Mouse (Mus musculus) megakaryocyte, embryonic 14.5 days (primary cell): ENCODE data around the gene Thoc3. TPM values are rescaled to one million over a fixed set of nuclear protein-coding genes. Genes with fewer than 3 reads are reported as not detected.

Source experiments
- H3K27me3 ChIP-seq: replicated peaks from 2 replicates; pipeline ENCODE3; 2012; ENCODE audit warnings: inconsistent platforms
- H3K36me3 ChIP-seq: replicated peaks from 2 replicates; pipeline ENCODE3; 2012; ENCODE audit warnings: low read length, inconsistent platforms, mixed read lengths
- H3K4me1 ChIP-seq: 2 replicates; pipeline ENCODE4 v1.6.1; 2012; ENCODE audit warnings: inconsistent platforms
- H3K4me3 ChIP-seq: replicated peaks from 2 replicates; pipeline ENCODE3; 2012; ENCODE audit warnings: moderate library complexity, mild to moderate bottlenecking, inconsistent platforms
- H3K9me3 ChIP-seq: 2 replicates; pipeline ENCODE4 v1.6.1; 2012; ENCODE audit warnings: inconsistent platforms
- FLI1 ChIP-seq: IDR thresholded peaks from 2 replicates; pipeline ENCODE4 v1.6.1; 2012; ENCODE audit warnings: low read length, inconsistent platforms, mixed read lengths
- GATA1 ChIP-seq: IDR thresholded peaks from 3 replicates; pipeline ENCODE4 v1.6.1; 2012; ENCODE audit warnings: mixed read lengths, low read length, inconsistent platforms, borderline replicate concordance
- polyA plus RNA-seq: library from polyadenylated mRNA; stranded (reverse); fragments of >175 nt; gene quantifications from 2 replicates; pipeline ENCODE4 v1.2.3, GENCODE M21; 2012; ENCODE audit warnings: low replicate concordance; ENCODE audit not compliant: insufficient read depth

Gene Thoc3
- polyA plus RNA-seq, 1 experiment, result 77.1 TPM

GRCm38 (mm10) chr13:54446686-54447495 lies 21.8 kb downstream of the Thoc3 start:
- H3K4me1 ChIP-seq, result peaks cover 27% of the 10 kb centered on the region
- no peaks in the 10 kb centered on the region for H3K36me3 ChIP-seq
- peaks cover 10% of the 10 kb centered on the region for H3K9me3 ChIP-seq
- peaks cover 40% of the 10 kb centered on the region for H3K27me3 ChIP-seq
- TF ChIP-seq FLI1 (no peak), GATA1 (no peak)
- peak overlapping the region; percentile 89 for H3K4me3 ChIP-seq

GRCm38 (mm10) chr13:54443693-54444092 lies 25.0 kb downstream of the Thoc3 start:
- Histone ChIP-seq H3K4me1 (peaks cover 24% of the 10 kb centered on the region), H3K4me3 (no peak overlapping the region), H3K36me3 (no peaks in the 10 kb centered on the region), H3K9me3 (peaks cover 19% of the 10 kb centered on the region), H3K27me3 (peaks cover 58% of the 10 kb centered on the region)
- TF ChIP-seq GATA1, result no peak
- no peak for TF ChIP-seq FLI1

GRCm38 (mm10) chr13:54439912-54440311 lies 28.7 kb downstream of the Thoc3 start:
- Histone ChIP-seq H3K27me3 (peaks cover 57% of the 10 kb centered on the region), H3K4me1 (peaks cover 6% of the 10 kb centered on the region; the same call in 1 of the 2 replicates), H3K36me3 (no peaks in the 10 kb centered on the region), H3K4me3 (no peak overlapping the region), H3K9me3 (peaks cover 19% of the 10 kb centered on the region)
- TF ChIP-seq GATA1, result no peak

- H3K36me3 ChIP-seq, result no peaks in the 10 kb centered on the region
- TF ChIP-seq FLI1 (no peak), GATA1 (no peak)
- peaks cover 56% of the 10 kb centered on the region for H3K27me3 ChIP-seq
Measured at GRCm38 (mm10) chr13:54438814-54439213, 29.8 kb downstream of the Thoc3 start.

GRCm38 (mm10) chr13:54437083-54437482 lies 31.6 kb downstream of the Thoc3 start:
- H3K9me3 ChIP-seq, result peaks cover 14% of the 10 kb centered on the region
- H3K36me3 ChIP-seq, result no peaks in the 10 kb centered on the region
- H3K27me3 ChIP-seq, result peaks cover 47% of the 10 kb centered on the region
- no peak overlapping the region for H3K4me3 ChIP-seq
- no peaks in the 10 kb centered on the region; the same call in 1 of the 2 replicates for H3K4me1 ChIP-seq
- TF ChIP-seq GATA1 (no peak), FLI1 (no peak)

More at GRCm38 (mm10) chr13:54438814-54439213, 29.8 kb downstream of the Thoc3 start:
- Histone ChIP-seq H3K4me1 (no peaks in the 10 kb centered on the region), H3K9me3 (peaks cover 20% of the 10 kb centered on the region), H3K4me3 (no peak overlapping the region)

- peaks cover 10% of the 10 kb centered on the region for H3K9me3 ChIP-seq
- H3K4me1 ChIP-seq, result no peaks in the 10 kb centered on the region; the same call in 1 of the 2 replicates
- H3K27me3 ChIP-seq, result peaks cover 46% of the 10 kb centered on the region
- H3K4me3 ChIP-seq, result no peak overlapping the region
- no peak for TF ChIP-seq GATA1
- no peak for TF ChIP-seq FLI1
- H3K36me3 ChIP-seq, result no peaks in the 10 kb centered on the region
Measured at GRCm38 (mm10) chr13:54436666-54437065, 32.0 kb downstream of the Thoc3 start.

- no peak overlapping the region for H3K4me3 ChIP-seq
- H3K27me3 ChIP-seq, result peaks cover 19% of the 10 kb centered on the region
- TF ChIP-seq GATA1, result no peak
- no peak for TF ChIP-seq FLI1
- no peaks in the 10 kb centered on the region for H3K36me3 ChIP-seq
- peaks cover 9% of the 10 kb centered on the region for H3K9me3 ChIP-seq
- H3K4me1 ChIP-seq, result peaks cover 4% of the 10 kb centered on the region; the same call in 1 of the 2 replicates
Measured at GRCm38 (mm10) chr13:54431161-54431560, 37.5 kb downstream of the Thoc3 start.

GRCm38 (mm10) chr13:54430051-54430450 lies 38.6 kb downstream of the Thoc3 start:
- Histone ChIP-seq H3K9me3 (peaks cover 9% of the 10 kb centered on the region), H3K4me3 (no peak overlapping the region), H3K4me1 (peaks cover 10% of the 10 kb centered on the region), H3K36me3 (no peaks in the 10 kb centered on the region), H3K27me3 (peaks cover 17% of the 10 kb centered on the region)
- TF ChIP-seq GATA1 (no peak), FLI1 (no peak)

GRCm38 (mm10) chr13:54428771-54429170 lies 39.9 kb downstream of the Thoc3 start:
- H3K36me3 ChIP-seq, result no peaks in the 10 kb centered on the region
- H3K4me1 ChIP-seq, result peaks cover 22% of the 10 kb centered on the region
- H3K9me3 ChIP-seq, result peaks cover 8% of the 10 kb centered on the region
- H3K4me3 ChIP-seq, result no peak overlapping the region
- TF ChIP-seq FLI1 (no peak), GATA1 (no peak)
- peaks cover 8% of the 10 kb centered on the region for H3K27me3 ChIP-seq

GRCm38 (mm10) chr13:54426781-54427655 lies 41.6 kb downstream of the Thoc3 start:
- Histone ChIP-seq H3K4me3 (no peak overlapping the region), H3K4me1 (peaks cover 26% of the 10 kb centered on the region), H3K9me3 (peaks cover 6% of the 10 kb centered on the region), H3K27me3 (peaks cover 3% of the 10 kb centered on the region), H3K36me3 (no peaks in the 10 kb centered on the region)
- TF ChIP-seq GATA1 (no peak), FLI1 (no peak)

GRCm38 (mm10) chr13:54425269-54425668 lies 43.4 kb downstream of the Thoc3 start:
- TF ChIP-seq FLI1 (no peak), GATA1 (no peak)
- no peak overlapping the region for H3K4me3 ChIP-seq
- no peaks in the 10 kb centered on the region for H3K36me3 ChIP-seq

More at GRCm38 (mm10) chr13:54425269-54425668, 43.4 kb downstream of the Thoc3 start:
- Histone ChIP-seq H3K27me3 (no peaks in the 10 kb centered on the region), H3K4me1 (peaks cover 26% of the 10 kb centered on the region), H3K9me3 (peaks cover 6% of the 10 kb centered on the region)
